Mouse (Mus musculus): Measurements from ENCODE around the gene Cplx3.

DNA sequence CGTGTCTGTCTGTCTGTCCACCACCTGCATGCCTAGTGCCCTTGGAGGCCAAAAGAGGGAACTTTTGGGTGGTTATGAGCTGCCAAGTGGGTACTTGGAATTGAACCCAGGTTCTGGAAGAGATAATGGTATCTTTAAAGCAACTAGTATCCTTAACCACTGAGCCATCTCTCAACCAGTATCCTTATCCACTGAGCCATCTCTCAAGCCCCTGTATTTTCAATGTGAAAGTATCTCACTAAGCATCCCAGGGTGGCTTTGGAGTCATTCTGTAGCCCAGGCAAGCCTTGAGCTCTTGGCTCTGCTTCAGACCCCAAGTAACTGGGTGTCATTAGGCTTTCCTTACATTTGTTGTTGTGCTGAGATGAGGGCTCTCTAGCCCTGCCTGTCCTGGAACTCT lies 48.9 kb upstream of the Cplx3 start:
- TF ChIP-seq CTCF (IDR thresholded peaks at IDR 0.05; ENCODE audit: control insufficient read depth, insufficient read depth, low read length) (no peak), POLR2A (IDR thresholded peaks at IDR 0.05; ENCODE audit: borderline replicate concordance, control insufficient read depth, low read depth, low read length) (no peak)

Measured in bone marrow, adult 2 months (tissue).